Mouse (Mus musculus) stomach, postnatal 0 days (tissue): ENCODE results near the gene Plekhs1. TPM values are rescaled to one million over a fixed set of nuclear protein-coding genes. Genes with fewer than 3 reads are reported as not detected.
A peak's percentile ranks its signal among the peaks of the same experiment; 100 is the strongest.

Experiments used
- ATAC-seq: fragments of 200-750 bp; cut with Nextera tagmentation; 2 replicates; pipeline ENCODE4 v1.8.0; 2017; ENCODE audit not compliant: low FRiP score, low TSS enrichment
- DNase-seq: peaks from one replicate; pipeline ENCODE4 v3.0.0-alpha.2; 2016; ENCODE audit warnings: low spot score
- H3K27ac ChIP-seq: fragments of 300-500 bp; sonication (generic); replicated peaks from 2 replicates; pipeline ENCODE4 v1.5.1; 2014; ENCODE audit warnings: mild to moderate bottlenecking, control low read depth
- H3K27me3 ChIP-seq: fragments of 300-500 bp; sonication (generic); 2 replicates; pipeline ENCODE4 v1.6.1; 2014; ENCODE audit warnings: low read length; ENCODE audit not compliant: control insufficient read depth, insufficient read depth
- H3K36me3 ChIP-seq: fragments of 300-500 bp; sonication (generic); 2 replicates; pipeline ENCODE4 v1.6.1; 2014; ENCODE audit warnings: low read length, mixed read lengths; ENCODE audit not compliant: control insufficient read depth, insufficient read depth
- H3K4me1 ChIP-seq: fragments of 300-500 bp; sonication (generic); replicated peaks from 2 replicates; pipeline ENCODE4 v1.6.1; 2014; ENCODE audit warnings: antibody characterized with exemption; ENCODE audit not compliant: control insufficient read depth, insufficient read depth
- H3K4me2 ChIP-seq: fragments of 300-500 bp; sonication (generic); replicated peaks from 2 replicates; pipeline ENCODE4 v1.6.1; 2014; ENCODE audit warnings: low read depth, mild to moderate bottlenecking, control low read depth, moderate library complexity
- H3K4me3 ChIP-seq: fragments of 300-500 bp; sonication (generic); 2 replicates; pipeline ENCODE4 v1.5.1; 2014; ENCODE audit warnings: low read depth, low read length, control low read depth
- H3K9ac ChIP-seq: fragments of 300-500 bp; sonication (generic); 2 replicates; pipeline ENCODE4 v1.6.1; 2014; ENCODE audit warnings: mild to moderate bottlenecking, low read length, control low read depth, mixed read lengths
- H3K9me3 ChIP-seq: fragments of 300-500 bp; sonication (generic); 2 replicates; pipeline ENCODE4 v1.6.1; 2016; ENCODE audit warnings: low read length; ENCODE audit not compliant: control insufficient read depth
- CTCF ChIP-seq: IDR thresholded peaks from 2 replicates; pipeline ENCODE4 v1.5.1; 2016; ENCODE audit warnings: antibody characterized with exemption, low read depth, mild to moderate bottlenecking, moderate library complexity
- EP300 ChIP-seq: optimal IDR thresholded peaks from 2 replicates; pipeline ENCODE3; 2016; ENCODE audit warnings: antibody characterized with exemption
- WGBS: fragments of 180-500 bp; shearing (Covaris S2); extraction: QIAGEN DNeasy Blood & Tissue Kit; methylation state at CpG from one replicate; pipeline ENCODE4 v1.1.7; 2014; 5-methylcytosine and 5-hydroxymethylcytosine counted together
- polyA plus RNA-seq: library from polyadenylated mRNA; unstranded; fragments of >200 nt; fragmentation: Nextera tagmentation; extraction: Ambion mirVana; gene quantifications from 2 replicates; pipeline ENCODE4 v1.2.1, GENCODE M21; 2015

Gene Plekhs1
- 3.4 and 4.7 TPM in 2 replicates for polyA plus RNA-seq

- peak; percentile 57 for DNase-seq
- Histone ChIP-seq H3K4me3 (no peak within 1 kb of the TSS), H3K9ac (no peak within 1 kb of the TSS), H3K9me3 (no peaks in the 10 kb centered on the region), H3K4me2 (peak within 1 kb of the TSS; percentile 14; the same call in 1 of the 2 replicates), H3K27me3 (no peaks in the 10 kb centered on the region), H3K27ac (peak within 1 kb of the TSS; percentile 45; the same call in 1 of the 2 replicates), H3K4me1 (no peaks in the 10 kb centered on the region), H3K36me3 (no peaks in the 10 kb centered on the region)
- ATAC-seq, result peak; percentile 89
- TF ChIP-seq CTCF, result 0 out of 2 replicates have a peak, but pooled peaks have one; percentile 14
- no peak for TF ChIP-seq EP300
- 37% methylated on average over 10 of the region's 10 CpGs for WGBS
Observed at GRCm38 (mm10) chr19:56461522-56462101, at the start of gene Plekhs1. TSS of gene Plekhs1 (plus strand) at chr19:56461640.

- H3K9ac ChIP-seq, result no peak overlapping the region
- TF ChIP-seq CTCF, result no peak
- no peak for TF ChIP-seq EP300
- H3K9me3 ChIP-seq, result no peaks in the 10 kb centered on the region
- no peaks in the 10 kb centered on the region for H3K27me3 ChIP-seq
- 61% methylated on average over 4 of the region's 4 CpGs for WGBS
- H3K27ac ChIP-seq, result no peak overlapping the region
- DNase-seq, result no peak
- no peaks in the 10 kb centered on the region for H3K36me3 ChIP-seq
- H3K4me3 ChIP-seq, result no peak overlapping the region
- no peak for ATAC-seq
- no peak overlapping the region for H3K4me2 ChIP-seq
- H3K4me1 ChIP-seq, result no peaks in the 10 kb centered on the region
Observed at GRCm38 (mm10) chr19:56418404-56418803, 43.0 kb upstream of the Plekhs1 start.

GRCm38 (mm10) chr19:56419452-56419851 is 42.0 kb upstream of the Plekhs1 start:
- no peaks in the 10 kb centered on the region for H3K4me1 ChIP-seq
- H3K36me3 ChIP-seq, result no peaks in the 10 kb centered on the region
- DNase-seq, result no peak
- no peaks in the 10 kb centered on the region for H3K9me3 ChIP-seq
- TF ChIP-seq CTCF (no peak), EP300 (no peak)
- H3K4me2 ChIP-seq, result no peak overlapping the region
- ATAC-seq, result no peak
- H3K4me3 ChIP-seq, result no peak overlapping the region
- no peak overlapping the region for H3K27ac ChIP-seq
- H3K9ac ChIP-seq, result no peak overlapping the region
- H3K27me3 ChIP-seq, result no peaks in the 10 kb centered on the region
- WGBS, result 69% methylated on average over 9 of the region's 9 CpGs

GRCm38 (mm10) chr19:56420345-56420744 is 41.1 kb upstream of the Plekhs1 start:
- ATAC-seq, result no peak
- WGBS, result 88% methylated on average over 3 of the region's 3 CpGs
- H3K9me3 ChIP-seq, result no peaks in the 10 kb centered on the region

GRCm38 (mm10) chr19:56422476-56423338 is 38.7 kb upstream of the Plekhs1 start:
- Histone ChIP-seq H3K9me3 (no peaks in the 10 kb centered on the region), H3K27ac (no peak overlapping the region), H3K4me3 (no peak overlapping the region), H3K9ac (no peak overlapping the region), H3K4me2 (no peak overlapping the region), H3K27me3 (no peaks in the 10 kb centered on the region), H3K36me3 (no peaks in the 10 kb centered on the region), H3K4me1 (no peaks in the 10 kb centered on the region)
- WGBS, result 26% methylated on average over 14 of the region's 14 CpGs
- ATAC-seq (peak; percentile 38; the same call in 1 of the 2 replicates), DNase-seq (peak; percentile 83)
- TF ChIP-seq EP300 (no peak), CTCF (peak; percentile 89)

More at GRCm38 (mm10) chr19:56420345-56420744, 41.1 kb upstream of the Plekhs1 start:
- Histone ChIP-seq H3K27ac (no peak overlapping the region), H3K4me3 (no peak overlapping the region), H3K4me2 (no peak overlapping the region), H3K27me3 (no peaks in the 10 kb centered on the region), H3K4me1 (no peaks in the 10 kb centered on the region), H3K36me3 (no peaks in the 10 kb centered on the region), H3K9ac (no peak overlapping the region)
- no peak for DNase-seq
- TF ChIP-seq EP300 (no peak), CTCF (no peak)

- Histone ChIP-seq H3K4me2 (no peak overlapping the region), H3K9ac (no peak overlapping the region), H3K27me3 (no peaks in the 10 kb centered on the region), H3K4me3 (no peak overlapping the region), H3K9me3 (no peaks in the 10 kb centered on the region), H3K36me3 (no peaks in the 10 kb centered on the region), H3K27ac (peak overlapping the region; percentile 53; the same call in 1 of the 2 replicates), H3K4me1 (no peaks in the 10 kb centered on the region)
- ATAC-seq, result peak; percentile 7; the same call in 1 of the 2 replicates
- 47% methylated on average over 12 of the region's 12 CpGs for WGBS
- DNase-seq, result no peak
- TF ChIP-seq EP300, result no peak
- no peak for TF ChIP-seq CTCF
Observed at GRCm38 (mm10) chr19:56423370-56423769, 38.1 kb upstream of the Plekhs1 start.
